In genomic region chr6:148514645-148515044, GRCm38 (mm10) we compare ENCODE assay signal across 24 mouse cellular contexts.
A peak's percentile ranks its signal among the peaks of the same experiment; 100 is the strongest.
DNase-seq lines count a peak whose midpoint lies in the region; ATAC-seq and TF ChIP-seq lines count a peak whose summit lies in the region.
"Had no signal": no experiment of that assay in that cellular context is flagged by ENCODE, and none has a peak within 500 bp of the region (broad histone marks: within the 10 kb centered on the region; RNA-seq: fewer than 3 reads in every experiment).

No protein-coding gene starts in this region.

- no peak for DNase-seq in hindbrain, postnatal 0 days (ENCODE audit: low spot score)
- DNase-seq in liver, embryonic 13.5 days: peak; percentile 38
- no peak for DNase-seq in embryo, embryonic 9.5 days (ENCODE audit: extremely low spot score)
- DNase-seq: adrenal gland, adult 2 months; adrenal gland, postnatal 36 days; B cell, adult 2 months; cerebellum, adult 18-20 months; cerebellum, postnatal 10 days; heart, postnatal 14 days; kidney, postnatal 25 days; lung, postnatal 36 days; right cerebral cortex, postnatal 14 days; thymus, postnatal 14 days had no signal

- no peaks in the 10 kb centered on the region for H3K9me3 ChIP-seq in hindbrain, embryonic 16.5 days (ENCODE audit: control insufficient read depth, low read length)
- no peaks in the 10 kb centered on the region for H3K9me3 ChIP-seq in hindbrain, postnatal 0 days (ENCODE audit: low read length)
- H3K9me3 ChIP-seq in liver, embryonic 13.5 days (replicated peaks): no peaks in the 10 kb centered on the region
- H3K9me3 ChIP-seq in forebrain, embryonic 12.5 days: no peaks in the 10 kb centered on the region
- H3K9me3 ChIP-seq: forebrain, embryonic 15.5 days; kidney, embryonic 15.5 days; megakaryocyte, embryonic 14.5 days; midbrain, embryonic 13.5 days; neural tube, embryonic 15.5 days had no signal

- 0 out of 2 replicates have a peak, but pooled peaks have one; percentile 28 for ATAC-seq in hindbrain, embryonic 16.5 days
- ATAC-seq in hindbrain, postnatal 0 days: no peak; the same call in 1 of the 2 replicates
- peak; percentile 49 for ATAC-seq in erythroid progenitor cell, adult 5-6 weeks (replicated peaks; ENCODE audit: low FRiP score, poor library complexity, severe bottlenecking)
- ATAC-seq in liver, embryonic 13.5 days (ENCODE audit: low read depth): peak; percentile 67
- ATAC-seq in megakaryocyte progenitor cell, adult 5-6 weeks (replicated peaks; ENCODE audit: poor library complexity): peak; percentile 70
- ATAC-seq in forebrain, embryonic 12.5 days (ENCODE audit: low FRiP score): no peak
- ATAC-seq: activated CD4-positive, CD25-positive, alpha-beta regulatory T cell, adult 4 months; intestine, postnatal 0 days had no signal

- TF ChIP-seq CTCF in hindbrain, postnatal 0 days (IDR thresholded peaks at IDR 0.05; ENCODE audit: low read depth): no peak

- H3K4me3 ChIP-seq in hindbrain, embryonic 16.5 days (ENCODE audit: low read length): no peak overlapping the region
- H3K4me3 ChIP-seq in hindbrain, postnatal 0 days (ENCODE audit: low read length): no peak overlapping the region
- no peak overlapping the region for H3K4me3 ChIP-seq in liver, embryonic 13.5 days (replicated peaks)
- no peak overlapping the region for H3K4me3 ChIP-seq in forebrain, embryonic 12.5 days (replicated peaks)
- H3K4me3 ChIP-seq: forebrain, embryonic 15.5 days; kidney, embryonic 15.5 days; megakaryocyte, embryonic 14.5 days; midbrain, embryonic 13.5 days; neural tube, embryonic 15.5 days had no signal

- H3K4me2 ChIP-seq in hindbrain, embryonic 16.5 days (ENCODE audit: low read length): no peak overlapping the region
- H3K4me2 ChIP-seq in hindbrain, postnatal 0 days (ENCODE audit: low read depth, low read length): no peak overlapping the region
- peak overlapping the region; percentile 30 for H3K4me2 ChIP-seq in liver, embryonic 13.5 days
- no peak overlapping the region for H3K4me2 ChIP-seq in forebrain, embryonic 12.5 days
- H3K4me2 ChIP-seq: forebrain, embryonic 15.5 days; kidney, embryonic 15.5 days; midbrain, embryonic 13.5 days; neural tube, embryonic 15.5 days had no signal

- no peaks in the 10 kb centered on the region for H3K36me3 ChIP-seq in hindbrain, embryonic 16.5 days (ENCODE audit: control insufficient read depth, insufficient read depth, low read length)
- H3K36me3 ChIP-seq in hindbrain, postnatal 0 days (ENCODE audit: insufficient read depth, low read length): no peaks in the 10 kb centered on the region
- H3K36me3 ChIP-seq in liver, embryonic 13.5 days: no peaks in the 10 kb centered on the region
- H3K36me3 ChIP-seq in forebrain, embryonic 12.5 days (replicated peaks): no peaks in the 10 kb centered on the region
- H3K36me3 ChIP-seq: forebrain, embryonic 15.5 days; kidney, embryonic 15.5 days; midbrain, embryonic 13.5 days; neural tube, embryonic 15.5 days had no signal

- 94% methylated on average over 1 of the region's 1 CpGs for WGBS in hindbrain, embryonic 16.5 days
- 85% methylated on average over 1 of the region's 1 CpGs for WGBS in hindbrain, postnatal 0 days
- WGBS in liver, embryonic 13.5 days (ENCODE audit: insufficient replicate concordance): 49% methylated on average over 1 of the region's 1 CpGs
- WGBS in forebrain, embryonic 12.5 days: 81% methylated on average over 1 of the region's 1 CpGs

- no peaks in the 10 kb centered on the region for H3K27me3 ChIP-seq in hindbrain, embryonic 16.5 days (replicated peaks; ENCODE audit: control insufficient read depth, insufficient read depth, low read length)
- no peaks in the 10 kb centered on the region for H3K27me3 ChIP-seq in hindbrain, postnatal 0 days (ENCODE audit: insufficient read depth, low read length)
- H3K27me3 ChIP-seq in liver, embryonic 13.5 days: no peaks in the 10 kb centered on the region
- H3K27me3 ChIP-seq in forebrain, embryonic 12.5 days: no peaks in the 10 kb centered on the region
- H3K27me3 ChIP-seq: forebrain, embryonic 15.5 days; kidney, embryonic 15.5 days; midbrain, embryonic 13.5 days; neural tube, embryonic 15.5 days had no signal

- no peaks in the 10 kb centered on the region for H3K4me1 ChIP-seq in hindbrain, embryonic 16.5 days (ENCODE audit: control insufficient read depth, insufficient read depth, low read depth, low read length)
- no peaks in the 10 kb centered on the region for H3K4me1 ChIP-seq in hindbrain, postnatal 0 days (ENCODE audit: insufficient read depth, low read length)
- peaks cover 70% of the 10 kb centered on the region for H3K4me1 ChIP-seq in liver, embryonic 13.5 days (replicated peaks)
- no peaks in the 10 kb centered on the region for H3K4me1 ChIP-seq in forebrain, embryonic 12.5 days
- H3K4me1 ChIP-seq: forebrain, embryonic 15.5 days; kidney, embryonic 15.5 days; megakaryocyte, embryonic 14.5 days; midbrain, embryonic 13.5 days had no signal

- H3K27ac ChIP-seq in hindbrain, embryonic 16.5 days (ENCODE audit: low read depth, low read length): no peak overlapping the region
- no peak overlapping the region for H3K27ac ChIP-seq in hindbrain, postnatal 0 days
- H3K27ac ChIP-seq in liver, embryonic 13.5 days: peak overlapping the region; percentile 86
- H3K27ac ChIP-seq in forebrain, embryonic 12.5 days: no peak overlapping the region
- H3K27ac ChIP-seq: forebrain, embryonic 15.5 days; kidney, embryonic 15.5 days; midbrain, embryonic 13.5 days; neural tube, embryonic 15.5 days had no signal

- H3K9ac ChIP-seq in hindbrain, embryonic 16.5 days (ENCODE audit: low read depth, low read length): no peak overlapping the region
- no peak overlapping the region for H3K9ac ChIP-seq in hindbrain, postnatal 0 days (replicated peaks; ENCODE audit: low read length)
- H3K9ac ChIP-seq in liver, embryonic 13.5 days: no peak overlapping the region
- no peak overlapping the region for H3K9ac ChIP-seq in forebrain, embryonic 12.5 days
- H3K9ac ChIP-seq: forebrain, embryonic 15.5 days; kidney, embryonic 15.5 days; midbrain, embryonic 13.5 days; neural tube, embryonic 15.5 days had no signal

Comparison
In these comparisons a context has a peak if more than half of its experiments do, and no peak if none do; other contexts are left out.
1. ATAC-seq: peak in hindbrain, embryonic 16.5 days (single experiment), erythroid progenitor cell, adult 5-6 weeks (single experiment), liver, embryonic 13.5 days (single experiment) and megakaryocyte progenitor cell, adult 5-6 weeks (single experiment); none in hindbrain, postnatal 0 days (single experiment) and forebrain, embryonic 12.5 days (single experiment).